Mouse (Mus musculus) midbrain, embryonic 11.5 days (tissue): ENCODE results near the gene Hs3st3b1. TPM values are rescaled to one million over a fixed set of nuclear protein-coding genes. Genes with fewer than 3 reads are reported as not detected.

ENCODE experiments used
- ATAC-seq: fragments of 200-750 bp; cut with Nextera tagmentation; 2 replicates; pipeline ENCODE4 v1.8.0; 2017; ENCODE audit warnings: moderate TSS enrichment, moderate library complexity; ENCODE audit not compliant: low FRiP score
- DNase-seq: peaks from one replicate; pipeline ENCODE4 v3.0.0; 2015; ENCODE audit warnings: low spot score; ENCODE audit errors: missing footprints
- H3K27ac ChIP-seq: fragments of 300-500 bp; sonication (generic); 2 replicates; pipeline ENCODE4 v1.5.1; 2014; ENCODE audit warnings: low read depth, low read length
- H3K27me3 ChIP-seq: fragments of 300-500 bp; sonication (generic); 2 replicates; pipeline ENCODE4 v1.6.1; 2014; ENCODE audit warnings: mild to moderate bottlenecking, low read length, moderate library complexity, mixed read lengths; ENCODE audit not compliant: control insufficient read depth, insufficient read depth
- H3K36me3 ChIP-seq: fragments of 300-500 bp; sonication (generic); 2 replicates; pipeline ENCODE4 v1.6.1; 2014; ENCODE audit warnings: mild to moderate bottlenecking, low read length, moderate library complexity, mixed read lengths; ENCODE audit not compliant: control insufficient read depth, insufficient read depth
- H3K4me1 ChIP-seq: fragments of 300-500 bp; sonication (generic); 2 replicates; pipeline ENCODE4 v1.6.1; 2014; ENCODE audit warnings: low read length; ENCODE audit not compliant: control insufficient read depth, insufficient read depth
- H3K4me2 ChIP-seq: fragments of 300-500 bp; sonication (generic); 2 replicates; pipeline ENCODE4 v1.6.1; 2014; ENCODE audit warnings: mild to moderate bottlenecking, moderate library complexity
- H3K4me3 ChIP-seq: fragments of 300-500 bp; sonication (generic); 2 replicates; pipeline ENCODE4 v1.5.1; 2014; ENCODE audit warnings: low read depth, low read length
- H3K9ac ChIP-seq: fragments of 300-500 bp; sonication (generic); 2 replicates; pipeline ENCODE4 v1.6.1; 2014; ENCODE audit warnings: low read length
- H3K9me3 ChIP-seq: fragments of 300-500 bp; sonication (generic); 2 replicates; pipeline ENCODE4 v1.6.1; 2016; ENCODE audit warnings: low read length; ENCODE audit not compliant: control insufficient read depth
- WGBS: fragments of 180-500 bp; shearing (Covaris S2); extraction: QIAGEN DNeasy Blood & Tissue Kit; methylation state at CpG from one replicate; pipeline ENCODE4 v1.1.7; 2014; 5-methylcytosine and 5-hydroxymethylcytosine counted together
- polyA plus RNA-seq: library from polyadenylated mRNA; unstranded; fragments of >200 nt; fragmentation: Nextera tagmentation; extraction: Ambion mirVana; gene quantifications from 2 replicates; pipeline ENCODE4 v1.2.1, GENCODE M21; 2014

Gene Hs3st3b1
- polyA plus RNA-seq, 1 experiment from 2014 or later = 17.5 TPM

DNA sequence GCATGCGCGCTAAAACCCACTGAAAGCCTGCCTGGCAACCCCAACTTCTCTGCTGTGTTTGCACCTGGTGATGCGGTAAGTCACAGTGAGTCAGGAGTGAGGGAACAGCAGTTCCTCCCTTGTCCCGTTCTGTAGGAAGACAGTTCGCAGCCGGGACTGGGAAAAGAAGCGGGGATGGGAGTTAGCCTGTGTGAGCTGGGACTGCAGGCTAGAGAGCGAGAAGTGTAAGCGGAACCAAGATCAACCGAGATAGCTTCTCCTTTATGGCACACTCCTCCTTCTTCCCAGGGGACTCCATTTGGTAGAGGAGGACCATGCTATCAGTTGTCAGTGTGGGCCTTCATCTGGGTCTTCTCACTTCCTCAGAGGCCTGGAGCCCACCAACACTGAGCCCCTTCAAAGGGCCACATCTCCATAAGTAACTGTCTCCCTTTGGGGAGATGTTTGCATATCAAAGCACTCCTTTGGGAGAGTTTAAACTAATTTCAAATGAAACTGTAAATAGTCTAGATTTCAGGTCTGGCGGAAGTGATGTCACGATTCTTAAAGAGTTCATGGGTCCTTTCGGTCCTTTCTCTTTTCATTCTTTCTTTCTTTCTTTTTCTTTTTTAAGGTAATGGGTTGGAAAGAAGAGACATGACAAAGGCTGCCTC is 24.1 kb downstream of the Hs3st3b1 start:
- Histone ChIP-seq H3K9ac (peak overlapping the region; percentile 37; the same call in 1 of the 2 replicates), H3K4me3 (no peak overlapping the region), H3K9me3 (no peaks in the 10 kb centered on the region), H3K4me1 (peaks cover 65% of the 10 kb centered on the region), H3K36me3 (no peaks in the 10 kb centered on the region), H3K27me3 (no peaks in the 10 kb centered on the region; the same call in 1 of the 2 replicates), H3K27ac (peak overlapping the region; percentile 88), H3K4me2 (peak overlapping the region; percentile 11; the same call in 1 of the 2 replicates)
- DNase-seq (peak; percentile 93), ATAC-seq (peak; percentile 47; the same call in 1 of the 2 replicates)
- 19% methylated on average over 13 of the region's 13 CpGs for WGBS

DNA sequence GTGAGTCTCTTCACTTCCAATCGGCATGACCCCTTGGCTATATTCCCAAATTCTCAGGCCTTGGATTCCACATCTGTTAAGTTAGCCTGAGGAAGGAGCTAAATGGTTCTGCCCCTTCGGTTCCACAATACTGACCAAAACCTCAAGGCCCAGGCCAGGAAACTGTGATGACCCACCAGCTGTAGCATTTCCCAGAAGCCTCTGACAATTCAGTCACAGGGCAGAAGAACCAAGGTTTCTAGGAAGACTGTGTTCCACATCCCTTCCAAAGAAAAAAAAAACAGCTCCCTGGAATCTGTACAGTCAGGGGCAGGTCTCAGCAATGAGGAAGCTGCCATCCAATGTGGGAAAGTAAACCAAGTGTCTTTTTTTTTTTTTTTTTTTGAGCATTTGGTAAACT is 25.1 kb downstream of the Hs3st3b1 start:
- H3K9me3 ChIP-seq = no peaks in the 10 kb centered on the region
- ATAC-seq (no peak), DNase-seq (no peak)
- peaks cover 60% of the 10 kb centered on the region for H3K4me1 ChIP-seq
- no peaks in the 10 kb centered on the region for H3K36me3 ChIP-seq
- H3K4me3 ChIP-seq = no peak overlapping the region
- H3K4me2 ChIP-seq = no peak overlapping the region
- peak overlapping the region; percentile 88; the same call in 1 of the 2 replicates for H3K27ac ChIP-seq
- 95% methylated on average over 2 of the region's 2 CpGs for WGBS
- no peak overlapping the region for H3K9ac ChIP-seq
- H3K27me3 ChIP-seq = no peaks in the 10 kb centered on the region; the same call in 1 of the 2 replicates

DNA sequence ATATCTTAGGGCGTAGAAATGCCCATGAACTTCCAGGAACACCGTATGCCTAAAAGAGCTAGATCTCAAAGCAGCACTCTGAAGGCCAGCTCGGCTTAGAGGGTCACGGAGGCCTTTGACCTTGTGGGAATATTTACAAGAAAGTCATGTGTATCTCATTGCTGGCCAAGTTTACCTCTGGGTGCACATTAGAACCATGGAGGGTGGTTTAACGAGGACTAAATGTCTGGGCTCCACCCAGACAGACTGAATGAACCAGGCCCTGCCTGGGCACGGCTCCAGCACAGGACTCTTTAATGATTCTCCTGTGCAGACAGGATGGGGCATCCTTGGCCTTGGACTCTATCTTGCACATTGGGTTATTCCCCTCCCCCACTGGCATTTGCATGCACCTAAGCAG is 27.9 kb downstream of the Hs3st3b1 start:
- no peak overlapping the region for H3K27ac ChIP-seq
- 65% methylated on average over 6 of the region's 6 CpGs for WGBS
- peaks cover 41% of the 10 kb centered on the region for H3K4me1 ChIP-seq
- DNase-seq (no peak), ATAC-seq (no peak)
- no peaks in the 10 kb centered on the region for H3K36me3 ChIP-seq
- peaks cover 2% of the 10 kb centered on the region; the same call in 1 of the 2 replicates for H3K27me3 ChIP-seq
- H3K9me3 ChIP-seq = no peaks in the 10 kb centered on the region
- H3K4me2 ChIP-seq = no peak overlapping the region
- H3K4me3 ChIP-seq = no peak overlapping the region
- H3K9ac ChIP-seq = no peak overlapping the region

GRCm38 (mm10) chr11:63893557-63893956 is 28.5 kb downstream of the Hs3st3b1 start:
- no peak overlapping the region for H3K9ac ChIP-seq
- H3K4me1 ChIP-seq = peaks cover 34% of the 10 kb centered on the region
- DNase-seq (no peak), ATAC-seq (no peak)
- H3K4me3 ChIP-seq = no peak overlapping the region
- H3K4me2 ChIP-seq = no peak overlapping the region
- 69% methylated on average over 6 of the region's 6 CpGs for WGBS
- H3K27me3 ChIP-seq = peaks cover 2% of the 10 kb centered on the region; the same call in 1 of the 2 replicates
- H3K36me3 ChIP-seq = no peaks in the 10 kb centered on the region
- H3K27ac ChIP-seq = no peak overlapping the region
- no peaks in the 10 kb centered on the region for H3K9me3 ChIP-seq

- Histone ChIP-seq H3K27me3 (peaks cover 2% of the 10 kb centered on the region; the same call in 1 of the 2 replicates), H3K4me1 (peaks cover 17% of the 10 kb centered on the region; the same call in 1 of the 2 replicates)
These were observed 30.5 kb downstream of the Hs3st3b1 start for GRCm38 (mm10) chr11:63891479-63892020.

DNA sequence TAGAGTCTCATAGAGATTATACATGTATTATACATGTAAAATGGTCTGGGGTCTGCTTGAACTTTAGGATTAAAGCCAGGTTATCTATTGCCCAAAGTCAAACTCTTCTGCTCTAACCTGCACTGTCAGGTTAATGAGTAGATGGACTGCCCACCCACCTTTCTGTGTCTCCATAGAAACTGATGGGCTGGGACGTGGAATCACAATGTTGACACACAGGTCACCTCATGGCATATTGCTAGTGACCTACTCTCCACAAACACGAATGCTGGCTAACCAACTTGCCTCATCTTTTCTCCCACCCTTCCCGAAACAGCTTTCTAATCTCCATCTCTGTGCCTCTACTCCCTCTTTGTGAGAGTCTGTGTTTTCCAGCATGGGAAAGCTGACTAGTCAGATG is 38.7 kb downstream of the Hs3st3b1 start:
- Histone ChIP-seq H3K27ac (no peak overlapping the region), H3K9me3 (no peaks in the 10 kb centered on the region), H3K4me2 (no peak overlapping the region), H3K4me1 (no peaks in the 10 kb centered on the region), H3K4me3 (no peak overlapping the region), H3K9ac (no peak overlapping the region), H3K36me3 (no peaks in the 10 kb centered on the region), H3K27me3 (no peaks in the 10 kb centered on the region; the same call in 1 of the 2 replicates)
- ATAC-seq = no peak
- DNase-seq = no peak
- WGBS = 70% methylated on average over 3 of the region's 3 CpGs

More at GRCm38 (mm10) chr11:63891479-63892020, 30.5 kb downstream of the Hs3st3b1 start:
- Histone ChIP-seq H3K27ac (no peak overlapping the region), H3K4me3 (no peak overlapping the region), H3K9me3 (no peaks in the 10 kb centered on the region), H3K9ac (no peak overlapping the region), H3K36me3 (no peaks in the 10 kb centered on the region), H3K4me2 (no peak overlapping the region)
- no peak for ATAC-seq
- 51% methylated on average over 7 of the region's 7 CpGs for WGBS
- DNase-seq = no peak

GRCm38 (mm10) chr11:63880296-63880695 is 41.8 kb downstream of the Hs3st3b1 start:
- ATAC-seq (no peak), DNase-seq (no peak)
- Histone ChIP-seq H3K4me3 (no peak overlapping the region), H3K36me3 (no peaks in the 10 kb centered on the region), H3K9me3 (no peaks in the 10 kb centered on the region), H3K27ac (no peak overlapping the region), H3K4me2 (no peak overlapping the region), H3K9ac (no peak overlapping the region), H3K4me1 (no peaks in the 10 kb centered on the region), H3K27me3 (no peaks in the 10 kb centered on the region)
- WGBS = 52% methylated on average over 2 of the region's 2 CpGs

DNA sequence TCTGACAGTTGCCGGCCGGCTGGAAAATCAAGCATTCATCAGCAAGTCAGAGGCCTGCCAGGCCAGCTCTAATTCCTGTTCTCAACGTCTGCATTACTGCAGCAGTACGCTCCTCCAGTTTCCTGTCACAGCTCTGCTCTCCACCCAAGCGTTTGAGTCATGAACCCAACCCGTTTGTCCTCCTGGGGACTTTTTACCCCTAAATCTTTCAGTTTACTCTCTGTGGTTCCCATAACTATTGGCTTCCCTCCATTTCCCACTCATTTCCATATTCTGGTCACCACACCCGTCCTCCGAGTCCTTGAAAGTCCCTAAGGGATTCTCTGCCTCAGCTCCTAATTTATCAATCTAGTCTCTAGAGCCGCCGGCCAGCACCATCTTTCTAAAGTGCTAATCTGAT is 42.8 kb downstream of the Hs3st3b1 start:
- no peak for ATAC-seq
- Histone ChIP-seq H3K27me3 (no peaks in the 10 kb centered on the region), H3K4me1 (no peaks in the 10 kb centered on the region), H3K27ac (no peak overlapping the region), H3K36me3 (no peaks in the 10 kb centered on the region), H3K4me2 (no peak overlapping the region), H3K4me3 (no peak overlapping the region), H3K9ac (no peak overlapping the region), H3K9me3 (no peaks in the 10 kb centered on the region)
- WGBS = 81% methylated on average over 10 of the region's 10 CpGs
- no peak for DNase-seq

DNA sequence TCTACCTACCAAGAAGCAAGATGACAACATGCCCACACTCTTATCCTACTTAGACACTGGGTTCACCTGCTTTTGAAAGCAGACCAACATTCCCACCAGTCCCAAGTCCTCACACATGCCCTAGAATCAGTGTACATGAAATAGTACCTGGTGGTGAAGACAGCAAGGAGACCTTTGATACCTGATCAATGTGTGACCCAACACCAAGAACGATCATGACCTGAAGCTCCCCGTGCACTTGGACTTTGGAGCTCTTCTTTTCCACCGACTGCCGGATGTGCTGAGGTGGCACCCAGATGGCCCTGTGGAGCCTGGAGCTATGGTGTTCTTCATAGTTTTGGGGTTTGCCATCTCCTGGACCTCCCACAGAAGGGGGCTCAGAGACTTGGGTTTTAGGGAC is 43.5 kb downstream of the Hs3st3b1 start:
- no peak for ATAC-seq
- 94% methylated on average over 4 of the region's 4 CpGs for WGBS
- no peak for DNase-seq
- Histone ChIP-seq H3K9me3 (no peaks in the 10 kb centered on the region), H3K27me3 (no peaks in the 10 kb centered on the region), H3K27ac (no peak overlapping the region), H3K4me3 (no peak overlapping the region), H3K4me1 (no peaks in the 10 kb centered on the region), H3K36me3 (no peaks in the 10 kb centered on the region), H3K9ac (no peak overlapping the region), H3K4me2 (no peak overlapping the region)
